Mouse (Mus musculus) gastrocnemius, adult 2 months (tissue): ENCODE data around the gene Ptger4. TPM values are rescaled to one million over a fixed set of nuclear protein-coding genes. Genes with fewer than 3 reads are reported as not detected.
"Not testable (repeated sequence)": the region's sequence is repeated elsewhere in the genome, so short reads cannot be mapped to it uniquely, and the experiment has no call there.

ENCODE experiments used
- DNase-seq: peaks from one replicate; pipeline ENCODE4 v3.0.0; 2022
- H3K27ac ChIP-seq: fragments of 200-600 bp; 2 replicates; pipeline ENCODE4 v1.8.1; 2022; ENCODE audit warnings: mild to moderate bottlenecking
- H3K4me3 ChIP-seq: fragments of 200-600 bp; 2 replicates; pipeline ENCODE4 v1.8.1; 2022; ENCODE audit warnings: mild to moderate bottlenecking, moderate library complexity
- CTCF ChIP-seq: fragments of 200-600 bp; IDR thresholded peaks from 2 replicates; pipeline ENCODE4 v1.8.1; 2022; ENCODE audit warnings: antibody characterized with exemption, mild to moderate bottlenecking, moderate library complexity
- intact Hi-C: fragments of 180-260 bp; cut with DNase I; formaldehyde crosslinking; loops from one replicate; pipeline ENCODE4 v1.15.1; 2025
- total RNA-seq, 2 experiments: library from RNA; stranded (reverse); gene quantifications; 2 replicates each; pipeline ENCODE4 v1.2.3; 2021

Gene Ptger4
- total RNA-seq, 2 experiments from 2014 or later: 1.2 to 1.9 TPM

DNA sequence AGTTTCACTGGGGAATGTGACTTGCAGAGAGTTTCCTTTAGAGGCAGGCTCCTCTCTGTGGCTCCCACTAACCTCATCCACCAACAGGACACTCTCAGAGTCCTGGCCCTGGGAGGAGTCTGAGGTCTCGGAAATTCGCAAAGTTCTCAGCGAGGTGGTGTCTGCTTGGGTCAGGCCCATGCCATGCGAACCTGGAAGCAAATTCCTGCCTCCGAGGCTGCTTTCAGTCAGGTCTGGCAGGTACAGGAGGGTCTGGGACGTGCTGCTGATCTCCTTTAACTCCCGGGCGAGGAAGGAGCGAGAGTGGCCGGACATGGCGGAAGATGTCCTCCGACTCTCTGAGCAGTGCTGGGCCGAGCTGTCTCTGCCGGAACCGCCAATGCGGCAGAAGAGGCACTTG lies 9.3 kb downstream of the Ptger4 start:
- no peak for TF ChIP-seq CTCF
- no peak overlapping the region for H3K4me3 ChIP-seq
- DNase-seq: no peak
- intact Hi-C loops: loop anchor here (5.0 kb wide), 1 partner anchor 843 kb away; no protein-coding TSS in a partner anchor
- H3K27ac ChIP-seq: no peak overlapping the region

DNA sequence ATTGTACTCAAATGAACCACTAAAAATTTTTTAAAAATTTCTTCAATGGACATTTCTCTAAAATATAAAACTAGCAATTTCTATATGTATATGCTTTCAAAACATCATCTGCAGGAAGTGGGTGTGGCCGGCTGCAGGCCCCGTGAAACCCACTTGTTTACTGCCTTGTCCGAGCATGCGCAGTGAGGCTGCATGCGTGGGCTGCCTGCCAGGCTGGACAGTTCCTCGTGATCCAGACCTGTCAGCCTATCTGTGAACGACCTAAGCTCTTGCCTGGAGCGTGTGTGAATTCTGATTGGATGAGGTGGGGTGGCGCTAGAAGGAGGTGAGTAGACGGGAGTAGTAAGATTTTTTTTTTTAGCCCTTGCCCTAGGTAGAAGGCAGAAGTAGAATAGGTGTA lies 13.2 kb downstream of the Ptger4 start:
- intact Hi-C loops, DNase-seq, H3K4me3 ChIP-seq, H3K27ac ChIP-seq: not testable (repeated sequence)

DNA sequence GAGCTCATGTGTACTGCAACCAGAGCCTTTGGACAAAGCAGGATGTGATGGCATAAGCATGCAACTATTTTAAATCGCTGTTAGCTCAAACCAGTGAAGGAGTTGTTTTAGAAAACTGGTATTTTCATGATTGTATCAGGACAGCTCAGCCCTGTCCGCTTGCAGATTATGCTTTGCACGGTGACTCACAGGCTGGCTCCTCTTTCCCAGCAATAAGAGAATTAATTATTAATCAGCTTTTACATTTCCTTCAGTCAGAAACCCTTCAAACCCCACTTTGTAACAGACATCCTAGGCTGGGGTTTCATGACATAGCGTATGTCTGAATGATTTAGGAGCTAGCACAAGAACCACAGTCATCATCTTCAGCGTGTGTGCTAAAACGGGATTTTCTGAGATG lies 23.5 kb downstream of the Ptger4 start:
- no peak overlapping the region for H3K4me3 ChIP-seq
- TF ChIP-seq CTCF: no peak
- no peak overlapping the region for H3K27ac ChIP-seq
- intact Hi-C loops: no loop called here
- DNase-seq: no peak

DNA sequence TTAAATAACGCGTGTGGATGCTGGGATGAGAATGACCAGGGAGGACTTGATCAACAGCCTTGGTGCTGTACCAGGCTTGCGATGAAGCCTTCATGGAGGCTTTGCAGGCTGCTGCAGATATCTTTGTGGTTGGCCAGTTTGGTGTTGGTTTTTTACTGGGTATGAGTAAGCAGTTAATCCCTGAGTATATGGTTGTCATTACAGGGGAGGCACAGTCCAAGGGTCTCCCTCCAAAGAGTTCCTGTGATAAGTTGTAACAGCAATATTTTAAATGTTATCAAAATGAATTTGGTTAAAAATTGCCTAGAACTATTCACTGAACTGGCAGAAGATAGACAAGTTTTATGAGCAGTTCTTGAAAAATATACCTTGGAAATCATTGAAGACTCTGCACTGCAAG lies 34.9 kb downstream of the Ptger4 start:
- no peak overlapping the region for H3K4me3 ChIP-seq
- DNase-seq: no peak
- H3K27ac ChIP-seq: no peak overlapping the region
- intact Hi-C loops: no loop called here
- no peak for TF ChIP-seq CTCF

DNA sequence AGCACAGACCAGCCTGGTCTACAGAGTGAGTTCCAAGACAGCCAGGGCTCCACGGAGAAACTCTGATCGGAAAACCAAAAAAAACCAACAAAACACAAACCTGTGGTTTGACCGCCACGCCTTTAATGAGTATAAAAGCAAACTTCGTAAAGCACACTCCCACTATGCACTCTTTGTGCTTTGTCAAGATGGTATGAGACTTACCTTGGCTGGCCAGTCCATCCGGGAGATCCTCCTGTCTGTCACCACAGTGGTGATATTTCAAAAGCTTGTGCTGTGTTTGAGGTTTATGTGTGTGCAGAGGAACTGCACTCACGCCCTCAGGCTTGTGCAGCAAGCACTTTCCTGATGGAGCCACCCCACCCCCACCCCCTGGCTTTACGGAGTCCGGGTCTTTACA lies 38.8 kb downstream of the Ptger4 start:
- no peak for TF ChIP-seq CTCF
- intact Hi-C loops: no loop called here
- DNase-seq: no peak

DNA sequence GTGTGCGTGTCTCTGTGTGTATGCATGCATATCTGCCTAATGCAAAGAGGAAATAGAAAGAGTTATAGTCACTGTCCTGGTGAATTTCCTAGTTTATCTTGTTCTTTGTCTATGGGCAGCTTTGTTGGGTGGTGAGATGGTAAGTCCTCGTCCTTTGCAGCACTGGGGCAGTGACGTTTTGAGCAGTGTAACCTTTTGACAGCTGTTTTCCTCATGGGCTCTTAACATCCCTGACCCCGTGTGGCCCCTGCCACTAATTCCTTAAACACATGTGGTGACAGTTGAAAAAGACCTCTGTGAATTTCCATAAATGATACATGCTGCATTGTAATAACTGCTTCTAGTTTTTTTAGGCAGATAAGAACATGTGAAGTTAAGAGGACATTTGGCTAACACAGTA lies 47.3 kb downstream of the Ptger4 start:
- intact Hi-C loops: no loop called here
- DNase-seq: peak; percentile 34
- Histone ChIP-seq H3K27ac (peak overlapping the region; percentile 16; the same call in 1 of the 2 replicates), H3K4me3 (no peak overlapping the region)
- TF ChIP-seq CTCF: no peak

More for the DNA sequence above, 38.8 kb downstream of the Ptger4 start:
- Histone ChIP-seq H3K27ac (no peak overlapping the region), H3K4me3 (no peak overlapping the region)

GRCm38 (mm10) chr15:5195987-5196514 lies 47.9 kb downstream of the Ptger4 start:
- DNase-seq: no peak
- TF ChIP-seq CTCF: no peak
- Histone ChIP-seq H3K4me3 (no peak overlapping the region), H3K27ac (peak overlapping the region; percentile 16; the same call in 1 of the 2 replicates)
- intact Hi-C loops: no loop called here

- Histone ChIP-seq H3K4me3 (no peak overlapping the region), H3K27ac (no peak overlapping the region)
- TF ChIP-seq CTCF: no peak
- intact Hi-C loops: no loop called here
- no peak for DNase-seq
Measured at GRCm38 (mm10) chr15:5194931-5195330, 49.1 kb downstream of the Ptger4 start.

GRCm38 (mm10) chr15:5194446-5194845 lies 49.5 kb downstream of the Ptger4 start:
- no peak for TF ChIP-seq CTCF
- intact Hi-C loops: no loop called here
- H3K27ac ChIP-seq: no peak overlapping the region

GRCm38 (mm10) chr15:5193833-5194232 lies 50.2 kb downstream of the Ptger4 start:
- intact Hi-C loops: no loop called here
- Histone ChIP-seq H3K27ac (no peak overlapping the region), H3K4me3 (no peak overlapping the region)
- no peak for DNase-seq
- peak; percentile 66 for TF ChIP-seq CTCF

More at GRCm38 (mm10) chr15:5194446-5194845, 49.5 kb downstream of the Ptger4 start:
- DNase-seq: no peak
- no peak overlapping the region for H3K4me3 ChIP-seq

DNA sequence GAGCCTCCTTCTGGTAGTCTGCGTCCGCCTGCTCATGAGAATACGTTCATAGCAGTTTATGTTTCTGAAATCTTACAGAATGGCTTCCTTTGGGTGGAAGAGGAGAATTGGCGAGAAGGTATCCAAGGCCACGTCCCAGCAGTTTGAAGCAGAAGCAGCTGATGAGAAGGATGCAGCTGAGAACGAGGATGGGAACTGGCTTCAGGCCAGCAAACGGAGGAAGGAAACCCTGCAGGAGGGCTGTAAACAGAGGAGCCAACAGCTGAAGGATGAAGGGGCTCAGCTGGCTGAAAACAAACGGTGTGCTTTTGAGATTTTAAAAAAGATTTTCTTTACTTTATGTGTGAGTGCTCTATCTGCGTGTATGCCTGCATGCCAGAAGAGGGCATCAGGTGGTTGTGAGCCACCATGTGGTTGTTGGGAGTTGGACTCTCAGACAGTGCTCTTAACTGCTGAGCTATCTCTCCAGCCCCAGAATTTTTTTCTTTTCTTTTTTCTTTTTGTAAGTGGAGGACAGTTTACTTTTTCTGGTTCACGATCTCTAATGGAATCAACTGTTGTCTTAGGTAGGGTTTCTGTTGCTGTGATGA lies 54.4 kb downstream of the Ptger4 start:
- intact Hi-C loops: no loop called here
- peak; percentile 40 for DNase-seq
- no peak overlapping the region for H3K27ac ChIP-seq
- TF ChIP-seq CTCF: peak; percentile 28; the same call in 1 of the 2 replicates
- H3K4me3 ChIP-seq: no peak overlapping the region

GRCm38 (mm10) chr15:5188029-5188428 lies 56.0 kb downstream of the Ptger4 start:
- Histone ChIP-seq H3K4me3 (no peak overlapping the region), H3K27ac (no peak overlapping the region)
- intact Hi-C loops: no loop called here
- DNase-seq: no peak
- TF ChIP-seq CTCF: no peak

GRCm38 (mm10) chr15:5187116-5187515 lies 56.9 kb downstream of the Ptger4 start:
- peak overlapping the region; percentile 93 for H3K4me3 ChIP-seq
- intact Hi-C loops: no loop called here
- TF ChIP-seq CTCF: no peak
- no peak for DNase-seq
- H3K27ac ChIP-seq: peak overlapping the region; percentile 95; the same call in 1 of the 2 replicates

DNA sequence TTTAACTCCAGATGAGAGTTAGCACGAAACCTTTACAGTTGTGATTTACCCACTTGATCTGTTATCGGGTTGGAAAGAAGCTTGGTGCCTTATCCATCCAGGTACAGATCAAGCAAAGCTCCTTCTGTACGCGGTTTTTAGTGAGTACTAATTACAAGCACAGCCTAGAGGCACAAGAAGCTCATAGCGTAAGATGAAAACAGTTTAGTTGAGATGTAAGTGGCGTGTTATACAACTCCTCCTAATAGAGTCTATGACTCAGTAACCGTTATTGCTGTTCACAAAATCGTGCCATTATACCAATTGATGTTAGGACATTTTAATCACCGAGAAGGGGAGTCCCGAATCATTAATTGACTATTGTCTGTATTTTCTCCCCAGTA lies 57.7 kb downstream of the Ptger4 start:
- Histone ChIP-seq H3K4me3 (peak overlapping the region; percentile 93), H3K27ac (peak overlapping the region; percentile 95)
- intact Hi-C loops: no loop called here
- DNase-seq: no peak
- no peak for TF ChIP-seq CTCF
